8 mouse cellular contexts compared by ENCODE assay signal in the genomic region with DNA sequence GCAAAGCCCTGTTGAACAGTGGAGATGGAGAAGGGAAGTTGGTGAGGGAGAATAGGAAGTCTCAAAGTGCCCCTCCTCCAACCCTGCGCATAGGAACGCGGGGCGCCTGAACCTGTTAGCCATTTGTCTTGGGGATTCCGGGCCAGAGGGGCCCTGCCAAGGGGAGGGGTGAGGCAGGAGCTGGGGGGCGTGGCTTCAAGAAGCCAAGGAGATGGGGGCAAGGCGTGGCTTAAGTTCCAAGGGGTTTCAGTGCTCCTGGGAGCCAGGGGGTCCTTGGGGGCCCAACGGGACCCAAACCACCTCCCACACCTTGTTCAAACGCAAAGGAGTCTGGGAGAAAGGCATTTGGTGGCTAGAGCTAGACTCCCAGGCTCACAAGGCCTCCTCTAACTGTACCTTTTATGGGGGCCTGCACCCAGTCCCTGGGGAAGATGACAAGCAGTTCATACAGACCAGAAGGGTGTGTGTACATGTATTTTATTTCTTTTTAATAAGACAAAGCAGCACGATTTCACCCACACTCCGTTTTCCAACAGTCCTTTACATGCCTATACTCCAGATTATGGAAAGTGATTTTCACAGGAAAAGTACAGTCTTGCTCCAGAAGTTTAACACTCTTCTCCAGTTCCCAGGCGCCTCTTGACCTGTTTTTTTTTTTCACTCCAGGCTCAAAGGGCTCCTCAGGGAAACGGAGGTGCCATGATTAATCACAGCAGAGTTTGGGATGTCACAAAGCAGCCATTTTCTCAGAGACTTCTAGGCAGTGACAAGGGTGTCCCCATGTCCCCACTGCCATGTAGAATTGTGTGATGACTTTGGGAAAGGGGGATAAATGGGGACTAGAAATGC.
A peak's percentile ranks its signal among the peaks of the same experiment; 100 is the strongest.
DNase-seq lines count a peak whose midpoint lies in the region; ATAC-seq and TF ChIP-seq lines count a peak whose summit lies in the region.

No protein-coding gene starts in this region.

- no peak for TF ChIP-seq POLR2A in limb, embryonic 14.5 days (IDR thresholded peaks at IDR 0.05; ENCODE audit: borderline replicate concordance, extremely low read depth, insufficient read depth, insufficient read length)

- WGBS in heart, embryonic 10.5 days = 12% methylated on average over 13 of the region's 13 CpGs
- WGBS in limb, embryonic 14.5 days = 16% methylated on average over 13 of the region's 13 CpGs
- WGBS in neural tube, embryonic 15.5 days = 23% methylated on average over 13 of the region's 13 CpGs

- H3K4me1 ChIP-seq in heart, embryonic 10.5 days = peaks cover 10% of the 10 kb centered on the region; the same call in 1 of the 2 replicates
- H3K4me1 ChIP-seq in limb, embryonic 14.5 days (ENCODE audit: control insufficient read depth, insufficient read depth, low read length) = peaks cover 9% of the 10 kb centered on the region; the same call in 1 of the 2 replicates
- peaks cover 2% of the 10 kb centered on the region; the same call in 1 of the 2 replicates for H3K4me1 ChIP-seq in neural tube, embryonic 15.5 days

- H3K27me3 ChIP-seq in heart, embryonic 10.5 days (ENCODE audit: insufficient read depth, poor library complexity, severe bottlenecking) = peaks cover 7% of the 10 kb centered on the region; the same call in 1 of the 2 replicates
- no peaks in the 10 kb centered on the region for H3K27me3 ChIP-seq in limb, embryonic 14.5 days (ENCODE audit: control insufficient read depth, insufficient read depth, low read length)
- H3K27me3 ChIP-seq in neural tube, embryonic 15.5 days (replicated peaks) = peaks cover 17% of the 10 kb centered on the region; the same call in 1 of the 2 replicates

- no peaks in the 10 kb centered on the region for H3K9me3 ChIP-seq in heart, embryonic 10.5 days
- no peaks in the 10 kb centered on the region for H3K9me3 ChIP-seq in limb, embryonic 14.5 days (ENCODE audit: control insufficient read depth, low read length)
- H3K9me3 ChIP-seq in neural tube, embryonic 15.5 days (replicated peaks) = no peaks in the 10 kb centered on the region

- peak; percentile 91 for DNase-seq in heart, embryonic 10.5 days (ENCODE audit: low spot score)
- DNase-seq in heart, adult 9 months (ENCODE audit: low spot score in 2 of 2) = no peak
- peak; percentile 76 for DNase-seq in NIH3T3 (ENCODE audit: low read depth)
- DNase-seq in forelimb bud, embryonic 11.5 days (ENCODE audit: low read depth, low spot score) = peak; percentile 86
- peak; percentile 86 for DNase-seq in limb, embryonic 14.5 days (ENCODE audit: low spot score)
- DNase-seq in natural killer cell, adult 2 months (ENCODE audit: low spot score in 2 of 2) = no peak

- peak; percentile 60 for ATAC-seq in limb, embryonic 14.5 days (ENCODE audit: low FRiP score, low read depth)
- no peak for ATAC-seq in neural tube, embryonic 15.5 days (ENCODE audit: low FRiP score)
- ATAC-seq in cerebellum, adult (ENCODE audit: insufficient number of reproducible peaks, low FRiP score, low TSS enrichment) = no peak

- peak overlapping the region; percentile 29 for H3K4me3 ChIP-seq in heart, embryonic 10.5 days
- peak overlapping the region; percentile 61 for H3K4me3 ChIP-seq in limb, embryonic 14.5 days (replicated peaks; ENCODE audit: low read length)
- no peak overlapping the region for H3K4me3 ChIP-seq in neural tube, embryonic 15.5 days (replicated peaks)

- peak overlapping the region; percentile 46 for H3K4me2 ChIP-seq in limb, embryonic 14.5 days (replicated peaks; ENCODE audit: low read depth, low read length, severe bottlenecking)
- peak overlapping the region; percentile 25; the same call in 1 of the 2 replicates for H3K4me2 ChIP-seq in neural tube, embryonic 15.5 days

- H3K36me3 ChIP-seq in heart, embryonic 10.5 days = peaks cover 9% of the 10 kb centered on the region; the same call in 1 of the 2 replicates
- peaks cover 12% of the 10 kb centered on the region for H3K36me3 ChIP-seq in limb, embryonic 14.5 days (ENCODE audit: control insufficient read depth, insufficient read depth, low read length)
- H3K36me3 ChIP-seq in neural tube, embryonic 15.5 days = no peaks in the 10 kb centered on the region

- H3K9ac ChIP-seq in limb, embryonic 14.5 days (ENCODE audit: low read depth, low read length, severe bottlenecking) = peak overlapping the region; percentile 92; the same call in 1 of the 2 replicates
- H3K9ac ChIP-seq in neural tube, embryonic 15.5 days (replicated peaks) = no peak overlapping the region

- H3K27ac ChIP-seq in heart, embryonic 10.5 days = peak overlapping the region; percentile 56
- peak overlapping the region; percentile 78 for H3K27ac ChIP-seq in limb, embryonic 14.5 days (replicated peaks; ENCODE audit: low read depth, low read length)
- H3K27ac ChIP-seq in neural tube, embryonic 15.5 days (replicated peaks) = no peak overlapping the region

Comparison
In these comparisons a context has a peak if more than half of its experiments do, and no peak if none do; other contexts are left out.
1. DNase-seq: peak in heart, embryonic 10.5 days (single experiment), NIH3T3 (single experiment), forelimb bud, embryonic 11.5 days (single experiment) and limb, embryonic 14.5 days (single experiment); none in heart, adult 9 months (0 of 2) and natural killer cell, adult 2 months (0 of 2).